15 mouse cellular contexts compared by ENCODE assay signal in genomic region chr15:87994546-87994945, GRCm38 (mm10).
DNase-seq lines count a peak whose midpoint lies in the region; ATAC-seq and TF ChIP-seq lines count a peak whose summit lies in the region.
"Had no signal": no experiment of that assay in that cellular context is flagged by ENCODE, and none has a peak within 500 bp of the region (broad histone marks: within the 10 kb centered on the region; RNA-seq: fewer than 3 reads in every experiment).

No protein-coding gene starts in this region.

- H3K4me1 ChIP-seq in forebrain, embryonic 14.5 days (ENCODE audit: control insufficient read depth, insufficient read depth, low read length), result no peaks in the 10 kb centered on the region
- H3K4me1 ChIP-seq in forebrain, embryonic 13.5 days, result no peaks in the 10 kb centered on the region
- H3K4me1 ChIP-seq in liver, postnatal 0 days (ENCODE audit: insufficient read depth), result no peaks in the 10 kb centered on the region
- no peaks in the 10 kb centered on the region for H3K4me1 ChIP-seq in hindbrain, embryonic 12.5 days
- H3K4me1 ChIP-seq: neural tube, embryonic 15.5 days had no signal

- no peaks in the 10 kb centered on the region for H3K27me3 ChIP-seq in forebrain, embryonic 14.5 days (replicated peaks; ENCODE audit: control insufficient read depth, insufficient read depth, low read length)
- no peaks in the 10 kb centered on the region for H3K27me3 ChIP-seq in forebrain, embryonic 13.5 days
- no peaks in the 10 kb centered on the region for H3K27me3 ChIP-seq in liver, postnatal 0 days (ENCODE audit: insufficient read depth, low read length)
- H3K27me3 ChIP-seq in hindbrain, embryonic 12.5 days, result peaks cover 3% of the 10 kb centered on the region; the same call in 1 of the 2 replicates
- H3K27me3 ChIP-seq: neural tube, embryonic 15.5 days had no signal

- H3K36me3 ChIP-seq in forebrain, embryonic 14.5 days (ENCODE audit: control insufficient read depth, insufficient read depth, low read length), result no peaks in the 10 kb centered on the region
- H3K36me3 ChIP-seq in forebrain, embryonic 13.5 days (ENCODE audit: poor library complexity, severe bottlenecking), result no peaks in the 10 kb centered on the region
- no peaks in the 10 kb centered on the region for H3K36me3 ChIP-seq in liver, postnatal 0 days (replicated peaks; ENCODE audit: insufficient read depth, low read length)
- H3K36me3 ChIP-seq in hindbrain, embryonic 12.5 days, result no peaks in the 10 kb centered on the region
- H3K36me3 ChIP-seq: G1E; neural tube, embryonic 15.5 days had no signal

- 24% methylated on average over 8 of the region's 8 CpGs for WGBS in forebrain, embryonic 14.5 days
- 28% methylated on average over 8 of the region's 8 CpGs for WGBS in forebrain, embryonic 13.5 days
- 66% methylated on average over 8 of the region's 8 CpGs for WGBS in liver, postnatal 0 days (ENCODE audit: insufficient replicate concordance)
- WGBS in hindbrain, embryonic 12.5 days, result 62% methylated on average over 8 of the region's 8 CpGs

- TF ChIP-seq CTCF in liver, postnatal 0 days (IDR thresholded peaks at IDR 0.05; ENCODE audit: low read depth), result no peak

- no peak overlapping the region for H3K9ac ChIP-seq in forebrain, embryonic 14.5 days (ENCODE audit: low read length)
- no peak overlapping the region for H3K9ac ChIP-seq in forebrain, embryonic 13.5 days
- no peak overlapping the region for H3K9ac ChIP-seq in liver, postnatal 0 days (replicated peaks)
- no peak overlapping the region for H3K9ac ChIP-seq in hindbrain, embryonic 12.5 days
- H3K9ac ChIP-seq: neural tube, embryonic 15.5 days had no signal

- H3K9me3 ChIP-seq in forebrain, embryonic 14.5 days (replicated peaks; ENCODE audit: control insufficient read depth, low read length), result no peaks in the 10 kb centered on the region
- H3K9me3 ChIP-seq in forebrain, embryonic 13.5 days (replicated peaks), result no peaks in the 10 kb centered on the region
- H3K9me3 ChIP-seq in liver, postnatal 0 days (ENCODE audit: low read length), result no peaks in the 10 kb centered on the region
- H3K9me3 ChIP-seq in hindbrain, embryonic 12.5 days (replicated peaks), result no peaks in the 10 kb centered on the region
- H3K9me3 ChIP-seq: neural tube, embryonic 15.5 days had no signal

- ATAC-seq in forebrain, embryonic 14.5 days, result no peak
- ATAC-seq in forebrain, embryonic 13.5 days, result no peak
- no peak for ATAC-seq in liver, postnatal 0 days
- no peak for ATAC-seq in megakaryocyte, adult 5-6 weeks (ENCODE audit: poor library complexity, severe bottlenecking)
- ATAC-seq in hindbrain, embryonic 12.5 days (ENCODE audit: low FRiP score), result no peak

- no peak overlapping the region for H3K27ac ChIP-seq in forebrain, embryonic 14.5 days (ENCODE audit: low read depth, low read length)
- no peak overlapping the region for H3K27ac ChIP-seq in forebrain, embryonic 13.5 days
- no peak overlapping the region for H3K27ac ChIP-seq in liver, postnatal 0 days (ENCODE audit: low read depth)
- no peak overlapping the region for H3K27ac ChIP-seq in hindbrain, embryonic 12.5 days
- H3K27ac ChIP-seq: kidney, postnatal 0 days; macrophage; neural tube, embryonic 15.5 days had no signal

- peak; percentile 62 for DNase-seq in forebrain, embryonic 14.5 days (ENCODE audit: low spot score)
- peak; percentile 15 for DNase-seq in right cerebral cortex, adult 18-20 months
- DNase-seq in right cerebral cortex, postnatal 25 days, result no peak
- peak; percentile 26 for DNase-seq in embryo, embryonic 10.5 days (ENCODE audit: low spot score)
- DNase-seq in liver, postnatal 0 days, result no peak
- DNase-seq: adrenal gland, postnatal 36 days; heart, postnatal 14 days; lung, adult 18-20 months had no signal

- no peak for TF ChIP-seq EP300 in liver, postnatal 0 days (IDR thresholded peaks at IDR 0.05; ENCODE audit: low read depth)

- H3K4me3 ChIP-seq in forebrain, embryonic 14.5 days (ENCODE audit: low read depth, low read length), result no peak overlapping the region
- no peak overlapping the region for H3K4me3 ChIP-seq in forebrain, embryonic 13.5 days
- H3K4me3 ChIP-seq in liver, postnatal 0 days (ENCODE audit: low read depth, low read length), result no peak overlapping the region
- no peak overlapping the region for H3K4me3 ChIP-seq in hindbrain, embryonic 12.5 days
- H3K4me3 ChIP-seq: neural tube, embryonic 15.5 days had no signal

- H3K4me2 ChIP-seq in forebrain, embryonic 14.5 days (ENCODE audit: low read length), result no peak overlapping the region
- no peak overlapping the region for H3K4me2 ChIP-seq in forebrain, embryonic 13.5 days
- H3K4me2 ChIP-seq in liver, postnatal 0 days (ENCODE audit: low read depth, low read length), result no peak overlapping the region
- no peak overlapping the region for H3K4me2 ChIP-seq in hindbrain, embryonic 12.5 days (replicated peaks)
- H3K4me2 ChIP-seq: neural tube, embryonic 15.5 days had no signal

Comparison
In these comparisons a context has a peak if more than half of its experiments do, and no peak if none do; other contexts are left out.
1. DNase-seq: peak in forebrain, embryonic 14.5 days (single experiment), right cerebral cortex, adult 18-20 months (single experiment) and embryo, embryonic 10.5 days (single experiment); none in right cerebral cortex, postnatal 25 days (single experiment) and liver, postnatal 0 days (single experiment).